Mouse (Mus musculus): Measurements from ENCODE around the gene Stard10.

The Stard10 gene

DNA sequence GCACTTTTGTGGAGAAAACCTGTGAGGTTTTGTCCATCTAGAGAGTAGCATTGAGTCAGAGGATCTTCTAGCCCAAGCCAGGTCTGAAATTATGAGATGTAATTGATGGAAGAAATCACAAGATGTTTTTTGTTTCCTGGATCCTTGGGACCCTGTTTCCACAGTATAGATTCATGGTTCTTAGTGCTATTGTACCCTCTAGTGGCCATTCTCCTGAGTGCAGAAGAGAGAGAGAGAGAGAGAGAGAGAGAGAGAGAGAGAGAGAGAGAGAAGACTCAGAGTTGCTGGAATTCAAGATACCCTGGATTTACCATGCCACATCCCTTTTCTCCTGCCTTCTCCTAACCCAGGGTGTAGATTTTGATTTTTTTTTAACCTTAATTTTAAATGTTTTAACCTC is 57.3 kb downstream of the Stard10 start:
- no peak for DNase-seq

DNA sequence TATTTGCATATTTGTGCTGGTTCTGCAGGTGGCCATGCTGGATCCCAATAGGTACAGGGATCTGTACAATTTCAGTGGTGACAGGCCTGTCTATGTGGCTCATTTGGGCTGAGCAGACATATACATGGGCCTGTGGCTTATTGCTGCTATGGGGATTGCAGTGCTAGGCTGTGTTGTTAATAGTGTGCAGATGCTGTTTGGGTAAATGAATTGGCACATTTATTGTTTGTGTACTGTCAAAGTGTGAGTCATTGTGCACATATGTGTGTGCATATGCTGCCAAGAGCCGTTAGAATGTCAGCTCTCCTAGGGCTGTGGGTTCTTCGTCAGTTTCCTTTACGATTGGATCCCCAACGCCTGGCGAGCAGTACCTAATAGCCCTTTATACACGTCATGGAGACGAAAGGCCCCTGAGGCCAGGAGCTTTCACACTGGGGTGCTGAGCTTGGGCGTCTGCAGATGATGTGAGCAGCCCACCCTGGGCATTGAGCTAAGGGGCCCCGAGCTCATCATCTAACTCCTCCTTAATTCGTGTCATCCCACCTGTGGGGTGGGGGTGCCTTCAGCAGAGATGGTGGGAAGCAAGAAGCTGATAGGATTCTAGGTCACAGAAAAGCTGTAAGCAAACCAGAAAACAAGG is 59.9 kb downstream of the Stard10 start:
- no peak for DNase-seq

DNA sequence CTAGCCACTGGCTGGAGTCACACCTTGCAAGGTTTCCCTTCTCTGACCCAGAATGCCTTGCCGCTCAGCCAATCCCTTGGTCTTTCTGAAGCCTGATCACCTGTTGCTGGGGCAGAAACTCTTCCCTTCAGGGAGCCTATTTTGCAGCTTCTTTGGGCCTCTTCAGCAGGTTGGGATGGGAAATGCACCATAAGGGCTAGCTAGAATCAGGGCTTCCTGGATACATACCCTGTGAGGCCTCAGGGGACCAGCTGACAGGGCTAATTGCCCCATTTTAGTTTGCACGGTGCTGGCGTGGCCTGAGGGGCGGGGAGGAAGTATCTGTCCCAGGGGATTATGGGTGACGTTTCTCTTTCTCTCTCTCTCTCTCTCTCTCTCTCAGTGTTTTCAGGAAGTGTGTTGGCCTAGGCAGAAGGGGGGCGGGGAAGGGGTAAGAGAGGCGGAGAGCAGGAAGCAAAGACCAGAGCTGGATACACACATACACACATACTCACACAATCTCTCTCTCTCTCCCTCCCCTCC is 60.9 kb downstream of the Stard10 start:
- DNase-seq = peak; percentile 84 to 88

DNA sequence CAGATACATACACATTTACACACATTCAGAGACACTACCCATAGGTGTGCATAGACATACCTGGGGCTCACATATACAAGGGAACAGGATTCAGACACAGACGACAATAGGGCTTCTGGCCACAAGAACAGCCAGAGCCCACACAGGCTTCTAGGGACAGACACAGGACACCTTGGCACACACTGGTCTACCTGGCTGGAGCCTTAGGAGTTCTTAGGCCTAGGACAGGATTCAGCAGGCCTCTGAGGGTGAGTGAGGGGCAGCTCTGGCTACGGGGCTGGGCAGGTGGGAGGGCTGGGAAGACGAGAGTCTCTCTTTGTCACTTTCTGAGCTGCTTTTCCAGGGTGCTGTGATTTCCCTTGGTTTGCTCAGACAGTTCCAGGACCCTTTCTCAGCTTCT is 61.4 kb downstream of the Stard10 start:
- DNase-seq = peak in 1 of 2 experiments; percentile 23

DNA sequence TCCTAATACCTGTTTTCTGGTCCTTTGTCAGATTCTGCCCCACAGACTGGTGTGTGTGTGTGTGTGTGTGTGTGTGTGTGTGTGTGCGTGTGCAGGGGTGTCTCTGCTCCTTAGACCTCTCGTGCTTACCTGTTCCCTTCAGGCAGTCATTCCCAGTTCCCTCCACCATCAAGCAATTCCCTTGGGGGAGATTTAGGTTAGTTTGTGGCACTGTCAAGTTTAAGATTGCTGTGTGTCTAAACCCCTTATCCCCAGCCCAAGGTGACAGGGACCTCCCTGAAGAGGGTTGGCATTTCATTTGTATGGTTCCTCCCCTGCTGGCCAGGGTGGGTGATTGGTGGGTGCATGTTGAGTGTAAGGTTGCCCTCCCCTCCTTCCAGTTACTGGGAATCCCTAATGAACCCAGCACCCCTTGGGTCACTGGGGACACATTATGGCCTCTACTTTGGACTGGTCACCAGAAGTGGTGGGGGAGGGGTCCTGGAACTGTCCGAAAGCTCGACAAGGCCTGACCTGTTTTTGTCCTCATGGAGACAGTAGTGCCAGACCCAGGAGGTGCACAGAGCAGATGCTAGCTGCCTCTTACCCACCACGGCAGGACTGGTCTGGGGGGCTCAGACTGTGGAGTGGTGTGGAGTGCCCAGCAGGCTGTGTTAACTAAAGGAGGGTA is 62.0 kb downstream of the Stard10 start:
- peak in 1 of 2 experiments; percentile 37 for DNase-seq

DNA sequence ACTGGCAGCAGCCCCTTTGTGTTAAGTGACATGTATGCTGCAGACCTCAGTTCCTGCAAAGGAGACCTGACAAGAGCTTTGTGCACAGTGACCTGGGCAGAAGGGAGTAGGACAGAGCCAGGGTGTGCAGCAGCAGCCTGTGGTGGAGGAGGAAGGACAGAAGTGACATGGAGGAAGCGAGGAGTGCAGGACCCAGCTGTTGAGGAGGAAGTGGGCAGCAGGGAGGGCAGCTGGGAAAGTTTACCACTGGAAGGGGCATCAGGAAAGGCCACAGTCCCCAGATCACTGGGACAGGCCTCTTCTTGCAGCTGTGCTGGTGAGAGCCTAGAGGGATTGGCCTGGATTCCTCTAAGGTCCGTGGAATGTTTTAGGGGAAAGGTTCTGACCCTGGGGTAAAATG is 62.8 kb downstream of the Stard10 start:
- DNase-seq = no peak

DNA sequence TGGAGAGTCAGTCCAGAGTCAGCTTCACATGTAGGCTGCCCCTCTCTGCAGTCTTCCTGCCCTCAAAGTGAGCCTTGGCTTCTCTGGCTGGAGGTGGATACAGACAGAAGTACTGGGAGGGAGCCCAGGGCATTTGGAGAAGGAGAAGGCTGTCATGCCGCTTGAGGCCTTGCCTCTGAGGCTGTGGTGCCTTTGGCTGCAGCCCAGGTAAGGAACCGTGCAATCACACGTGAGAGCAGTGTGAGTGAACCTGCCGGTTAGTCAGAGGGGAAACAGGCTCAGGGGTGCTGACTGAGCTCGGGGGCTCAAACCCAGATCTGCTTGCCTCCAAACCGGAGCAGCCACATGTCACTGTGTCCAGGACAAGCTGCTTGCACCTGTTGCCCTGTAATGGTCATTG is 64.6 kb downstream of the Stard10 start:
- no peak for DNase-seq

DNA sequence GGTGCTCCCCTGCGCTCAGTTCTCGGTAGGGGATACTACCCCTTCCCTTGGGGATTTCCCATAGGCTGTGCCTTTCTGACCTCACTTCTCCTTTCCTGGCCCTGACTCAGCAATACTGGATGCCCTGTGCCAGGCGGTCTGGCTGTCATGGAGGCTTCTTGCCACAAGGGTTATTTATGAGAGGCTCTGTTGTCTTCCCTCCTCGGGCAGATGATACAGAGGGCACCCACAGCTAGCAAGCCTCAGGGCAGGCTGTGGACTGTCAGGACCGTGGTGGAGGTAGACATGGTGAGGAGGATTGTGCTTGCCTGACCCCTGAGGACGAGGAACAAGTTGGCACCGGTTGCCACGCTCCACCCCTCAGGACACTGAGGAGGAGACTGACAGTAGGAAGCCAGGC is 65.5 kb downstream of the Stard10 start:
- DNase-seq = no peak

DNA sequence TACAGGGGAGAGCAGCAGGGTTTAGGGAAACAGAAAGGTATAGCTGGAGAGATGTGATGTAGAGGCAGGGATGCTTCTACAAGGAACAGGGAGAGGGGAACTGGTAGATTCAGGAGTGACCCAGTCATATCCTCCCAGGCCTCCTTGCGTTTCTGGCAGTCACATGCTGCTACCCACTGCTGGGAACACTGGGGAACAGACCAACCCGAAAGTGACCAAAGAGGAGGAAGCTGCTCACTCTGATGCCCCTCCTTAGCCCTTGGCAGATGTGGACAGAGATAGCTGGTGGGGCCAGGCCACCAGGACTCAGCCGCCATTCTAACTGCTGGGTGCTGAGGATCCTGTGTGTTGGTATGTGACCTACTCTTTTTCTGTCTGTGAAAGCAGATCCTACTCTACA is 66.9 kb downstream of the Stard10 start:
- DNase-seq = no peak

DNA sequence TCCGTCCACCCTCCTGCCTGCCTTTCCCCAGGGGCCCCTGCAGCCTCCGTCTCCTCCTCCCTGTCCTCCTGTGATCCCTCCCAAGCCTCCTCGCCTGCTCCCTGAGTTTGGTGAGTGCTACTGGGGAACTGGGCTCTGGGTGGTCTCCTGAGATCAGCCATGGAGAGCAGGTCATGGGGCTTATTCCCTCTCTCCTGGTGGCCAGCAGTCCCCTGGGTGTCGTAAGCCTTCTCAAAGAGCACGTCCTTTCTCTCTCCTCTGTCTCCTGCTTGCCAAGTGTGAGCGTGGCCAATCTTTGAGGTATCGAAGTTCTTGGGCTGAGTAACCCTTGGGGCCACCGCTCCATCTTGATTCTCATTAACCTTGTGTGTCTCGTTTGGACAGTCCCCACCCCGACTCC is 68.0 kb downstream of the Stard10 start:
- no peak for DNase-seq

DNA sequence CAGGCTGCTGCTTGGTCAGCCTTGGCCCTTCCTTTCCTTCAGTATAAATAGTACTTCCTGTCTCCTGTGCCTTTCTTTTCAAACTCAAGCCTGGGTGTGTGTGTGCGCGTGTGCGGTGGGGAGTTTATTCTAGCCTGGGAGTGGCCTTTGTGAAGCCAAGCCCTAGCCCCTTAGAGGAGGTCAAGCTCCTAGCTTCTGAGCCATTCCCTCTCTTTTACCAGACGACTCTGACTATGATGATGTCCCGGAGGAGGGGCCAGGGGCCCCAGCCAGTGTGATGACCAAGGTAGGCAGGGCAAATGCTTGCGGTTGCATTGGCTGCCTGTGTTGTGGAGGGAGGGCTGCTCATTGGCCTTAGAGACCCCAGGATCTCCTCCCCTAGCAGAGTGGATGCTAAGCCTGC is 68.4 kb downstream of the Stard10 start:
- DNase-seq = no peak

DNA sequence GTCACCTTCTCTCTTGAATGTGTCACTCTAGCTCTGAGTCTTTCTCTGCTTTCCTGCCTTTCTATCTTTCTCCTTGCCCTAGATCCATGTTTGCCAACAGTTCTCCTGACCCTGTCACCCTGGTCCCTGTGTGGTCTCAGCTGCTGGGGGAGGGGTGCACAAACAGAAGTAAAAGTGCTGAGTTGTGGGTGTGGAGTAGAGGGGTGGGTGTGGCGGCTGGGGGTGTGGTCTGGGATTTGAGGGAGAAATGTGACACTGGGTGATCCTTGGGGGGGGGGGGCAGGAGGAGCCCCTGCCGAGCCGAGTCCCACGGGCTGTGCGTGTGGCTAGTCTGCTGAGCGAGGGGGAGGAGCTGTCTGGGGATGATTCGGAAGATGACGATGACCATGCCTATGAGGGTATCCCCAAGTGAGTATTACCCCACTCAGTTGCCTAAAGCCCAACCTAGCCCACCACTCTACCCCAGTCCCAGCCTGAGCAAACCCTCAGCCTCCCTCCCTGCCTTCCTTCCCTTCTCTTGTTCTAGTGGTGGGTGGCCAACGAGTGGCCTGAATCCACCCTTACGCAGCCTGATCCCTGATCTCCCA is 69.1 kb downstream of the Stard10 start:
- DNase-seq = no peak

DNA sequence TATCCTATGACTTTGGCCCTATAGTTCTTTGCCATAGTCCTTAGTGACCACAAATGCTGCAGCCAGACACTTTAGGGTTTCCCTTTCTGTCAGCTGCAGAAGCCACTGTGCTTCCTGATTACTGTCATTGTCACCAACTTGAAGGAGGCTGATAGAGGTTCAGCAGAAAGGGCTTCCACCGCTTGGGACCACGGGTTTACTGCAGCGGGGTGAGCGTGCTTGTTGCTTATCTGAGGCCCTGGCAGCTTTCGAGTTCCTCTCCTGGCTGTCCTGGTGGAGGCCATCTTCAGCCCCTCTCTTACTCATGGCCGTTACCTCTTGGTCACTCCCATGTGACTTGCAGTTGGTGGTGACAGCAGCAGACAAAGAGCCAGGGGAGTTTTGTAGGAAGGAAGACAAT is 72.4 kb downstream of the Stard10 start:
- no peak for DNase-seq

DNA sequence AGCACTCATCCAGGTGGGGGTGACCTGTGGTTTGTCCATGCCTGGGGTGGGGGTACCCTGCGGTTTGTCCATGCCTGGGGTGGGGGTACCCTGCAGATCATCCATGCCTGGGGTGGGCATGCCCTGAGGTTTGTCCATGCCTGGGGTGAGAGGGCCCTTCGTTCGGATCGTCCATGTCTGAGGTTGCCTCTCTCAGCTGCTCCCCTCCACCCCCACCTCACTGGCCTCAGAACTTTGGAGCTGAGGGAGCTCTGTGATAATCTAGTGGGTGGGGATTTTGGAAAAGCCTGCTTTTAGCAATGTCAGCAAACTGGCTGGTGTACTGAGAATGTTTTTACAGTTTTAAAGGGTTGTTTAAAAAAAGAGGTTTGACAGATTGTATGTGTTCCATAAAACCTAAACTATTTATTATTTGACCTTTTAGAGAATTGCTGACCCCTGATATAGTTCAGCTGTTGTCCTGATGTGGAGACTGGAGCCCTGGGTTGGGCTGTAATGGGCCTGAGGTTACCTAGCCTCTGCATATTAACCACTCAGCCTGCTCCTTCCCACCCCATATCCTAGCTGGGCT is 75.1 kb downstream of the Stard10 start:
- DNase-seq = no peak

DNA sequence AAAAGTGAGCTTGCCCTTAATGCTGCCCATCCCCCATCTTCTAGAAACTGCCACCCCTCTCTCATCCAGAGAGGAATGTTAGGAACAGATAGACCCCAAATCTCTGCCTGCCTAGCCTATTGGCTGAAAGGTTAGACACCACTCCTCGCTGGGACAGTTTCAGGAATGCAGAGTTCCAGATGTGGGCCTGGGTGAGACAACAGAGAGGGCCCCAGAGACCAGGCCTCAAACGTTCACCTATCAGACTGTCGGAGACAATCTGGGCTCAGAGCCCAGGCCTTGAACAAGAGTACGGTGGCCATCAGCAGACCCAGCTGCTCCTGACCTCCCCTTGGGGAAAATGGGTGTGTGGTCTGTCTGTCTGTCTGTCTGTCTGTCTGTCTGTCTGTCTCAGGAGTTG is 76.1 kb downstream of the Stard10 start:
- DNase-seq = no peak

DNA sequence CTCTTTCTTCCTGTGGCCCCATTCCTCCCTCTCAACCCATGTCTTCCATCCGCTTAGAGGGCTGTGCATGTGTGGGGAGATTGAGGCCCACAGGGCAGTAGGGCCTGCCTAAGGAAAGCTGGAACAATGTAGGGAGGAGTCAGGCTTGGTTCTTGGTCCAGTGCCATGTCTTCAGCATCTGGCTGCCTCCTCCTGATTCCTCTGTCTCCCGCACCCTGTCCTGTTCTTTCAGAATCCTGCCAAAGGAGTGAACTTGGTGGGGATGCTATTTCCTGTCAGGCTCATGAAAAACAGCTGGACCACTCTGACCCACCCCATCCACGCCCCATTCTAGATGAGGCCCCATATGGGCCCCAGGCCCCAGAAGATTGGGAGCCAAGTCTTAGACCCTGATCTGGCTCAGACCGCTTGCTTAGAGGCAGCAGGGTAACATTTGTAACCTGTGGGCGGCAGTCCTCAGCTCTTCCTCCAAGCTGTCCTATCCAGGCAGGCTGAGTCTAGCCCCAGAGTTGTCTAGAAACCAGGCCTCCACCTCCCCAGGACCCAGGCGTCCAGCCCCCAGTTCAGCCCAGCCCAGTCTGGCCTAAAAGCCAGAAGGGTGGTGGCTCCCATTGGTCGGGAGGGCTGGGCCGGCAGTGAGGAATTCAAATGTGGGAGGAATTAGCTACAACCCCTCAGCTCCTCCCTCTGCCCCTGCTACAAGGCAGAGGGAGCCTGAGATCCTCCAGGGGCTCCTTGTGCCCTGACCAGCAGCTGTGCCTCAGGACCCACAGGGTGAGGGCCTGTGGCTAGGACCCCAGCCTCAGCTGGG is 77.0 kb downstream of the Stard10 start:
- no peak for DNase-seq

DNA sequence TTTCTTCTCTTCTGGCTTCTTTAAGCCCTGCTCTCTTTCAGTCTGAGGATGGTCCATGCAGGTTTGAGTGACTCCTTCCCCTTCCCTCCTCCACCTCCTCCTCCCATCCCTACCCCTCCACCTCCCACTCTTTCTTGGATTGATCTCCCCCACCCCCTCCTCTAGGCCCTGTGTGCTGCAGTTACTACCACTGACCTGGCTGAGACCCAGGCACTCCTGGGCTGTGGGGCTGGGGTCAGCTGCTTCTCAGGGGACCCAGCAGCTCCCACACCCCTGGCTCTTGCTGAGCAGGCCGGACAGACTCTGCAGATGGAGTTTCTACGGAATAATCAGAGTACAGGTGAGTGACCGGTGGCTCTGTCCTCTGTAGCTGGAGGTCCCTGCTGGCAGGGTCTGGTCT is 77.7 kb downstream of the Stard10 start:
- DNase-seq = no peak

DNA sequence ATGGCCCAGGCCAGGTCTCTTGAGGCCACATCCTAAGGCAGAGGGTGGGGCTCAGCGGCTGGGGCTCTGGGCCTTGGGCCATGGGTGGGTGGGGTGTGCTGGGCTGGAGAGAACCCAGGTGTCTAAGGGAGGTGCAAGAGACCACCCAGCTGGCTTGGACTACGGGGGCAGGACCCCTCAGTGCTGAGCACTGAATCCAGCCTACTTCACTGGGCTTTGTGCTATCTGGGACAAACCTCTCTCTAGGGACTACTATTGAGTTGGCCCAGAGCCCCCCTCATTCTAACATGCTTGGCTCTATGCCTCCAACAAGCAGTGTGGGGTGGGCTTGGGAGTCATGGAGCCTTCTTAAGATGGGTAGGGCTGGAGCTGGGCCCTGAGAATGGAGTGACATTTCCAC is 78.6 kb downstream of the Stard10 start:
- DNase-seq = no peak

All from thymus, postnatal 36 days (tissue).